39 mouse cellular contexts compared by ENCODE assay signal in the genomic region with DNA sequence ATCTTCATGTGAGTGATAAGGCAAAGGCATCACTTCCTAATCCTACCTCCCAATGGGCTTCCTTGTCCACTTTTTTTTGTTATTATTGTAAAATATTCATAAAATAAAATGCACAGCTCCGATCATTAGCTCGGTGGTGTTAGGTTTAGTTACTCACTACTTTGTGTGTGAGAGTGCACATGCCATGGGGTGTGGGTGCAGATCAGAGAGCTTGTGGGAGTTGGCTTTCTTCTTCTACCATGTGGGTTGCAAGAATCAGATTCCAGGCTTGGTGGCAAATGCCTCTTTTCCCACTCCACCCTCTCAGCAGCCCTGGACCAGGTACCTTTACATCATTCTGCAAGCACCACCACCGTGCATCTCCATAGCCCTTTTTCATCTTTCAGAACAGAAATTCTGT. TPM values are rescaled to one million over a fixed set of nuclear protein-coding genes. Genes with fewer than 3 reads are reported as not detected.
"Had no signal": no experiment of that assay in that cellular context is flagged by ENCODE, and none has a peak within 500 bp of the region (broad histone marks: within the 10 kb centered on the region; RNA-seq: fewer than 3 reads in every experiment).

No protein-coding gene starts in this region.

- H3K9me3 ChIP-seq: embryonic facial prominence, embryonic 10.5 days; embryonic facial prominence, embryonic 12.5 days; embryonic facial prominence, embryonic 13.5 days; embryonic facial prominence, embryonic 15.5 days; forebrain, embryonic 10.5 days; forebrain, embryonic 12.5 days; forebrain, embryonic 13.5 days; forebrain, embryonic 15.5 days had no signal

- H3K36me3 ChIP-seq: embryonic facial prominence, embryonic 10.5 days; embryonic facial prominence, embryonic 12.5 days; embryonic facial prominence, embryonic 13.5 days; embryonic facial prominence, embryonic 15.5 days; forebrain, embryonic 10.5 days; forebrain, embryonic 12.5 days; forebrain, embryonic 15.5 days had no signal

- H3K4me2 ChIP-seq: embryonic facial prominence, embryonic 12.5 days; embryonic facial prominence, embryonic 13.5 days; embryonic facial prominence, embryonic 15.5 days; forebrain, embryonic 12.5 days; forebrain, embryonic 13.5 days; forebrain, embryonic 15.5 days had no signal

- H3K4me3 ChIP-seq: embryonic facial prominence, embryonic 10.5 days; embryonic facial prominence, embryonic 12.5 days; embryonic facial prominence, embryonic 13.5 days; embryonic facial prominence, embryonic 15.5 days; erythroblast, embryonic 14.5 days; forebrain, embryonic 10.5 days; forebrain, embryonic 12.5 days; forebrain, embryonic 13.5 days; forebrain, embryonic 15.5 days; gastrocnemius, adult 2 months; heart, adult 2 months had no signal

- DNase-seq: cerebellum, adult 2 months; cerebellum, adult 8-10 months; cerebellum, adult 9-10 months; cerebellum, adult 9-11 months; cerebellum, postnatal 10 days; cerebellum, postnatal 14 days; cerebellum, postnatal 25 days; cerebellum, postnatal 36 days; embryo, embryonic 11 days; forebrain, postnatal 0 days; gastrocnemius, adult 2 months; gastrocnemius, postnatal 10 days; gastrocnemius, postnatal 14 days; gastrocnemius, postnatal 25 days; gastrocnemius, postnatal 36 days; heart, adult 18-20 months; heart, adult 2 months had no signal

- H3K27ac ChIP-seq: embryonic facial prominence, embryonic 10.5 days; embryonic facial prominence, embryonic 12.5 days; embryonic facial prominence, embryonic 13.5 days; embryonic facial prominence, embryonic 15.5 days; forebrain, embryonic 10.5 days; forebrain, embryonic 12.5 days; forebrain, embryonic 13.5 days; forebrain, embryonic 15.5 days; gastrocnemius, adult 2 months; heart, adult 2 months had no signal

- ATAC-seq: forebrain, embryonic 13.5 days; forebrain, embryonic 14.5 days; forebrain, embryonic 15.5 days; forebrain, embryonic 16.5 days; forebrain, postnatal 0 days had no signal

- H3K4me1 ChIP-seq: embryonic facial prominence, embryonic 10.5 days; embryonic facial prominence, embryonic 12.5 days; forebrain, embryonic 10.5 days; forebrain, embryonic 12.5 days; forebrain, embryonic 13.5 days; forebrain, embryonic 15.5 days had no signal

- H3K27me3 ChIP-seq: embryonic facial prominence, embryonic 12.5 days; embryonic facial prominence, embryonic 13.5 days; embryonic facial prominence, embryonic 15.5 days; forebrain, embryonic 12.5 days; forebrain, embryonic 13.5 days; forebrain, embryonic 15.5 days had no signal

- H3K9ac ChIP-seq: embryonic facial prominence, embryonic 12.5 days; embryonic facial prominence, embryonic 13.5 days; embryonic facial prominence, embryonic 15.5 days; forebrain, embryonic 12.5 days; forebrain, embryonic 13.5 days; forebrain, embryonic 15.5 days; forebrain, postnatal 0 days had no signal

RNA-seq across cellular contexts. Expression of gene Ankdd1b, which starts 18.4 kb away (rescaled TPM):
- total RNA-seq: common myeloid progenitor, adult 5-6 weeks; forebrain, postnatal 0 days; gastrocnemius, postnatal 25 days; granulocyte monocyte progenitor cell, adult 5-6 weeks had no signal
- polyA plus RNA-seq: embryonic facial prominence, embryonic 11.5 days; forebrain, embryonic 10.5 days; forebrain, embryonic 11.5 days; forebrain, embryonic 12.5 days; forebrain, embryonic 13.5 days; forebrain, embryonic 14.5 days; forebrain, embryonic 15.5 days; forebrain, embryonic 16.5 days; forebrain, postnatal 0 days had no signal

RNA-seq across cellular contexts. Expression of gene Gm17622, which starts 37.9 kb away (rescaled TPM):
- total RNA-seq: common myeloid progenitor, adult 5-6 weeks; forebrain, postnatal 0 days; gastrocnemius, adult 18-20 months; gastrocnemius, adult 2 months; gastrocnemius, adult 8-10 months; gastrocnemius, postnatal 10 days; gastrocnemius, postnatal 14 days; gastrocnemius, postnatal 25 days; gastrocnemius, postnatal 36 days; gastrocnemius, postnatal 4 days; granulocyte monocyte progenitor cell, adult 5-6 weeks; heart, adult 18-20 months; heart, adult 2 months had no signal
- polyA plus RNA-seq: cerebellum, adult 2 months; cortical plate, adult 2 months; embryonic facial prominence, embryonic 10.5 days; embryonic facial prominence, embryonic 11.5 days; embryonic facial prominence, embryonic 12.5 days; embryonic facial prominence, embryonic 13.5 days; embryonic facial prominence, embryonic 14.5 days; embryonic facial prominence, embryonic 15.5 days; erythroblast, embryonic 14.5 days; forebrain, embryonic 10.5 days; forebrain, embryonic 11.5 days; forebrain, embryonic 12.5 days; forebrain, embryonic 13.5 days; forebrain, embryonic 14.5 days; forebrain, embryonic 15.5 days; forebrain, embryonic 16.5 days; forebrain, postnatal 0 days; frontal cortex, adult 2 months; gonadal fat pad, adult 2 months; heart, adult 2 months had no signal
